Mouse (Mus musculus) lung, postnatal 0 days (tissue): ENCODE results near the gene Sod1.

Experiments
- CTCF ChIP-seq: IDR thresholded peaks from 2 replicates; pipeline ENCODE4 v1.5.1; 2016; ENCODE audit warnings: antibody characterized with exemption, mild to moderate bottlenecking
- EP300 ChIP-seq: IDR thresholded peaks from 2 replicates; pipeline ENCODE4 v1.6.1; 2016; ENCODE audit warnings: antibody characterized with exemption, mild to moderate bottlenecking, control low read depth

GRCm38 (mm10) chr16:90220026-90220891 is at the start of gene Sod1:
- TF ChIP-seq CTCF (no peak), EP300 (peak; percentile 39)
